Mouse (Mus musculus) ES-E14 (cell line): ENCODE measurements around the gene Spef1. TPM values are rescaled to one million over a fixed set of nuclear protein-coding genes. Genes with fewer than 3 reads are reported as not detected.

Source experiments
- DNase-seq: peaks from one replicate; pipeline ENCODE4 v3.0.0-alpha.2; 2013; ENCODE audit warnings: low read depth, low spot score
- H3K27ac ChIP-seq: 2 replicates; pipeline ENCODE4 v1.5.1; 2012; ENCODE audit warnings: low read depth, mild to moderate bottlenecking, low read length, moderate library complexity, mixed read lengths; ENCODE audit not compliant: poor library complexity, insufficient read depth, severe bottlenecking
- H3K36me3 ChIP-seq: 2 replicates; pipeline ENCODE4 v1.6.1; 2012; ENCODE audit warnings: mild to moderate bottlenecking, low read length, moderate library complexity, mixed read lengths; ENCODE audit not compliant: control insufficient read depth, poor library complexity, insufficient read depth, severe bottlenecking
- H3K4me1 ChIP-seq, 2 experiments: fragments of 150-350 bp in 1 of 2; sonication (generic) in 1 of 2; 2 replicates each; pipeline ENCODE4 v1.6.1; 2012; ENCODE audit warnings: low read length in 2 of 2, mild to moderate bottlenecking in 1 of 2, mixed read lengths in 1 of 2; ENCODE audit not compliant: control insufficient read depth in 2 of 2, insufficient read depth in 2 of 2, poor library complexity in 1 of 2
- H3K4me3 ChIP-seq, 2 experiments: fragments of 150-350 bp in 1 of 2; sonication (generic) in 1 of 2; 2 replicates each; pipeline ENCODE4 v1.5.1; 2012; ENCODE audit warnings: low read length in 2 of 2, low read depth in 1 of 2, mild to moderate bottlenecking in 1 of 2, mixed read lengths in 1 of 2; ENCODE audit not compliant: insufficient read depth in 1 of 2, poor library complexity in 1 of 2, severe bottlenecking in 1 of 2
- H3K9ac ChIP-seq: 2 replicates; pipeline ENCODE4 v1.6.1; 2012; ENCODE audit warnings: low read depth, mild to moderate bottlenecking, low read length, mixed read lengths; ENCODE audit not compliant: poor library complexity, insufficient read depth, severe bottlenecking
- H3K9me3 ChIP-seq: fragments of 150-350 bp; sonication (generic); 2 replicates; pipeline ENCODE4 v1.6.1; 2012; ENCODE audit warnings: low read depth, mild to moderate bottlenecking, low read length; ENCODE audit not compliant: control insufficient read depth, insufficient read depth
- CHD2 ChIP-seq: IDR thresholded peaks from 2 replicates; pipeline ENCODE4 v1.6.1; 2014; ENCODE audit warnings: mild to moderate bottlenecking, low read depth, low read length, inconsistent platforms
- HCFC1 ChIP-seq: IDR thresholded peaks from 2 replicates; pipeline ENCODE4 v1.6.1; 2012; ENCODE audit warnings: low read length, inconsistent platforms, borderline replicate concordance; ENCODE audit not compliant: insufficient read depth
- MAFK ChIP-seq: IDR thresholded peaks from 2 replicates; pipeline ENCODE4 v1.6.1; 2014; ENCODE audit warnings: mild to moderate bottlenecking, low read depth, low read length, inconsistent platforms; ENCODE audit not compliant: insufficient read depth
- ZC3H11A ChIP-seq: IDR thresholded peaks from 2 replicates; pipeline ENCODE4 v1.6.1; 2012; ENCODE audit warnings: low read depth, mild to moderate bottlenecking, inconsistent platforms, low read length, borderline replicate concordance
- ZNF384 ChIP-seq: IDR thresholded peaks from 2 replicates; pipeline ENCODE4 v1.6.1; 2012; ENCODE audit warnings: low read depth, low read length, inconsistent platforms
- in situ Hi-C, 2 experiments: fragments of 600-800 bp; cut with MboI; formaldehyde crosslinking; loops; one replicate each; pipeline ENCODE4 v1.15.1; 2025; ENCODE audit warnings: low sequenced_read_pairs in 2 of 2, inconsistent platforms in 1 of 2; ENCODE audit not compliant: unreplicated experiment in 2 of 2
- total RNA-seq: library from RNA; depleted of rRNA; stranded (reverse); fragments of 300-350 nt; gene quantifications from 2 replicates; pipeline ENCODE4 v1.2.3, GENCODE M21; 2012

Spef1 gene
- total RNA-seq, 1 experiment, result 1.5 TPM

GRCm38 (mm10) chr2:131129836-131130235 lies 57.2 kb downstream of the Spef1 start:
- Histone ChIP-seq H3K36me3 (no peaks in the 10 kb centered on the region), H3K9me3 (no peaks in the 10 kb centered on the region), H3K4me1 (peaks cover 0 to 13% of the 10 kb centered on the region in 2 experiments; a peak in 1 of 4 replicates), H3K4me3 (no peak overlapping the region), H3K27ac (no peak overlapping the region), H3K9ac (no peak overlapping the region)
- no peak for TF ChIP-seq MAFK
- no peak for TF ChIP-seq HCFC1
- no peak for TF ChIP-seq ZC3H11A
- no peak for TF ChIP-seq CHD2
- no peak for DNase-seq
- in situ Hi-C loops, result no loop called here

DNA sequence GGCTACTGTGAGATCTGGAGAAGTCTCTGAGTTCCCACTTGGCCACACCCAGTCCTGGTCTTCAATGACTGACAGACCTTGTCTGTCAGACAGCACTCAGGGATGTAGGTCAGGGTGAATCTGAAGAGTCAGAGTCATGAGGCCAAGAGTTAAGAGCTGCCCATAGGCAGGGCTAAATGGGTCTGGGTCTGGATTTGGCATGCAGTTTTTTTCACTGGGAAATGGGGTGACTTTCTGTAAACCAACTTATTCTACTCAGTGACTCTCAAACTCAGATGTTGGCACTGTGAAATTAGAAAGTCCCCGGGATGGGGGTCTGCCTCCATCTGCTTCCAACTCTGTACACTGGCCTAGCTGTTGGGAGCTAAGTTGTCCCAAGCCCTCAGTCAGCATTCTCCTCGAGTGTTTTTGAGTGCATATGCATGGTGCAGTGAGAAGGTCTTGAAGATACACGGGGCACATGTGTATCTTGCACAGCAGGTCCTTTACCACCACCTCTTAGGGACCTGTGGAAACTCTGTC lies 58.4 kb downstream of the Spef1 start:
- no peaks in the 10 kb centered on the region for H3K36me3 ChIP-seq
- H3K27ac ChIP-seq, result no peak overlapping the region
- in situ Hi-C loops, result no loop called here
- H3K4me1 ChIP-seq, result peaks cover 0 to 9% of the 10 kb centered on the region in 2 experiments; a peak in 1 of 4 replicates
- H3K9me3 ChIP-seq, result no peaks in the 10 kb centered on the region
- TF ChIP-seq HCFC1, result no peak
- H3K9ac ChIP-seq, result no peak overlapping the region
- no peak for DNase-seq
- H3K4me3 ChIP-seq, result no peak overlapping the region

GRCm38 (mm10) chr2:131128211-131128610 lies 58.9 kb downstream of the Spef1 start:
- H3K9ac ChIP-seq, result no peak overlapping the region
- peaks cover 0 to 9% of the 10 kb centered on the region in 2 experiments; a peak in 1 of 4 replicates for H3K4me1 ChIP-seq
- TF ChIP-seq MAFK (no peak), ZNF384 (no peak), ZC3H11A (no peak), HCFC1 (no peak), CHD2 (no peak)
- DNase-seq, result no peak
- no peak overlapping the region for H3K4me3 ChIP-seq
- no peaks in the 10 kb centered on the region for H3K9me3 ChIP-seq
- H3K36me3 ChIP-seq, result no peaks in the 10 kb centered on the region
- H3K27ac ChIP-seq, result no peak overlapping the region
- in situ Hi-C loops, result no loop called here

- Histone ChIP-seq H3K27ac (no peak within 1 kb of the TSS), H3K9me3 (no peaks in the 10 kb centered on the region), H3K36me3 (no peaks in the 10 kb centered on the region), H3K4me3 (peak within 1 kb of the TSS; percentile 34 to 52; a peak in 3 of 4 replicates), H3K9ac (peak within 1 kb of the TSS; percentile 14; the same call in 1 of the 2 replicates), H3K4me1 (peaks cover 0 to 9% of the 10 kb centered on the region in 2 experiments; a peak in 1 of 4 replicates)
- no peak for DNase-seq
- TF ChIP-seq MAFK (no peak), ZC3H11A (no peak), CHD2 (no peak), ZNF384 (no peak), HCFC1 (no peak)
- in situ Hi-C loops, result no loop called here
Observed at GRCm38 (mm10) chr2:131127161-131127730, 59.8 kb downstream of the Spef1 start, which contains the start of gene Hspa12b. TSS of gene Hspa12b (plus strand) at chr2:131127280.
